Mouse (Mus musculus): ENCODE data around the gene Dnajc10.

The Dnajc10 gene

GRCm38 (mm10) chr2:80328961-80329653 lies 13.8 kb downstream of the Dnajc10 start:
- no peak for DNase-seq (ENCODE audit: extremely low spot score, low read depth, low spot score)

- DNase-seq (ENCODE audit: extremely low spot score, low read depth, low spot score) = no peak
These were observed 25.3 kb downstream of the Dnajc10 start for GRCm38 (mm10) chr2:80340537-80340936.

- DNase-seq (ENCODE audit: extremely low spot score, low read depth, low spot score) = no peak
These were observed 39.3 kb downstream of the Dnajc10 start for GRCm38 (mm10) chr2:80354531-80354930.

- peak; percentile 44 for DNase-seq (ENCODE audit: extremely low spot score, low read depth, low spot score)
These were observed 41.5 kb downstream of the Dnajc10 start for GRCm38 (mm10) chr2:80356656-80357231.

GRCm38 (mm10) chr2:80371458-80371857 lies 56.2 kb downstream of the Dnajc10 start:
- DNase-seq (ENCODE audit: extremely low spot score, low read depth, low spot score) = no peak

- no peak for DNase-seq (ENCODE audit: extremely low spot score, low read depth, low spot score)
These were observed 59.6 kb downstream of the Dnajc10 start for GRCm38 (mm10) chr2:80374892-80375291.

- no peak for DNase-seq (ENCODE audit: extremely low spot score, low read depth, low spot score)
These were observed 64.6 kb downstream of the Dnajc10 start for GRCm38 (mm10) chr2:80379848-80380247.

- DNase-seq (ENCODE audit: extremely low spot score, low read depth, low spot score) = no peak
These were observed 69.2 kb downstream of the Dnajc10 start for GRCm38 (mm10) chr2:80384447-80384846.

- no peak for DNase-seq (ENCODE audit: extremely low spot score, low read depth, low spot score)
These were observed 71.0 kb downstream of the Dnajc10 start for GRCm38 (mm10) chr2:80386255-80386654.

GRCm38 (mm10) chr2:80387668-80388067 lies 72.4 kb downstream of the Dnajc10 start:
- DNase-seq (ENCODE audit: extremely low spot score, low read depth, low spot score) = no peak

GRCm38 (mm10) chr2:80388341-80388740 lies 73.1 kb downstream of the Dnajc10 start:
- DNase-seq (ENCODE audit: extremely low spot score, low read depth, low spot score) = no peak

GRCm38 (mm10) chr2:80396057-80396456 lies 80.8 kb downstream of the Dnajc10 start:
- DNase-seq (ENCODE audit: extremely low spot score, low read depth, low spot score) = no peak

GRCm38 (mm10) chr2:80396864-80397263 lies 81.6 kb downstream of the Dnajc10 start:
- DNase-seq (ENCODE audit: extremely low spot score, low read depth, low spot score) = no peak

GRCm38 (mm10) chr2:80398595-80399099 lies 83.4 kb downstream of the Dnajc10 start:
- DNase-seq (ENCODE audit: extremely low spot score, low read depth, low spot score) = no peak
